Mouse (Mus musculus) heart, postnatal 25 days (tissue): ENCODE measurements around the gene Med24. TPM values are rescaled to one million over a fixed set of nuclear protein-coding genes. Genes with fewer than 3 reads are reported as not detected.

ENCODE experiments used
- DNase-seq: peaks from one replicate; pipeline ENCODE4 v3.0.0; 2022; ENCODE audit warnings: low spot score
- intact Hi-C: fragments of 180-260 bp; cut with DNase I; formaldehyde crosslinking; loops from one replicate; pipeline ENCODE4 v1.15.1; 2025
- total RNA-seq, 2 experiments: library from RNA; stranded (reverse); gene quantifications; 2 replicates each; pipeline ENCODE4 v1.2.3; 2021

Med24 gene
- total RNA-seq, 2 experiments from 2014 or later, result 45.2 to 48.8 TPM

GRCm38 (mm10) chr11:98766816-98767215, 37.6 kb upstream of the Med24 start:
- intact Hi-C loops, result no loop called here
- no peak for DNase-seq

GRCm38 (mm10) chr11:98766346-98766745, 37.1 kb upstream of the Med24 start:
- no peak for DNase-seq
- intact Hi-C loops, result no loop called here

GRCm38 (mm10) chr11:98765421-98766309, 36.4 kb upstream of the Med24 start:
- DNase-seq, result peak; percentile 56
- intact Hi-C loops, result no loop called here

GRCm38 (mm10) chr11:98764746-98765145, 35.5 kb upstream of the Med24 start:
- intact Hi-C loops, result no loop called here
- no peak for DNase-seq

GRCm38 (mm10) chr11:98764091-98764490, 34.9 kb upstream of the Med24 start:
- intact Hi-C loops, result no loop called here
- DNase-seq, result no peak

- intact Hi-C loops, result no loop called here
- DNase-seq, result no peak
Observed at GRCm38 (mm10) chr11:98763502-98763861, 34.2 kb upstream of the Med24 start.

GRCm38 (mm10) chr11:98762756-98763501, 33.7 kb upstream of the Med24 start:
- intact Hi-C loops, result no loop called here

GRCm38 (mm10) chr11:98761939-98762338, 32.7 kb upstream of the Med24 start:
- no peak for DNase-seq
- intact Hi-C loops, result no loop called here

More at GRCm38 (mm10) chr11:98762756-98763501, 33.7 kb upstream of the Med24 start:
- DNase-seq, result no peak

GRCm38 (mm10) chr11:98756711-98757110, 27.5 kb upstream of the Med24 start:
- no peak for DNase-seq
- intact Hi-C loops, result loop anchor here (2.0 kb wide), 1 partner anchor 44 kb away; no protein-coding TSS in a partner anchor

GRCm38 (mm10) chr11:98755726-98756380, 26.6 kb upstream of the Med24 start:
- intact Hi-C loops, result loop anchor here (2.0 kb wide), 1 partner anchor 43 kb away; no protein-coding TSS in a partner anchor
- no peak for DNase-seq

GRCm38 (mm10) chr11:98754621-98755181, 25.5 kb upstream of the Med24 start:
- intact Hi-C loops, result no loop called here

GRCm38 (mm10) chr11:98754151-98754620, 25.0 kb upstream of the Med24 start:
- no peak for DNase-seq
- intact Hi-C loops, result no loop called here

More at GRCm38 (mm10) chr11:98754621-98755181, 25.5 kb upstream of the Med24 start:
- DNase-seq, result no peak

- intact Hi-C loops, result no loop called here
- DNase-seq, result no peak
Observed at GRCm38 (mm10) chr11:98753264-98753663, 24.0 kb upstream of the Med24 start.

- intact Hi-C loops, result no loop called here
- no peak for DNase-seq
Observed at GRCm38 (mm10) chr11:98752562-98753140, 23.4 kb upstream of the Med24 start.

- no peak for DNase-seq
- intact Hi-C loops, result no loop called here
Observed at GRCm38 (mm10) chr11:98751221-98751782, 22.1 kb upstream of the Med24 start.

GRCm38 (mm10) chr11:98750351-98751201, 21.3 kb upstream of the Med24 start:
- DNase-seq, result no peak
- intact Hi-C loops, result no loop called here

- DNase-seq, result no peak
- intact Hi-C loops, result no loop called here
Observed at GRCm38 (mm10) chr11:98749716-98750115, 20.5 kb upstream of the Med24 start.
